Mouse (Mus musculus): ENCODE measurements around the gene Olfr1224-ps1. TPM values are rescaled to one million over a fixed set of nuclear protein-coding genes. Genes with fewer than 3 reads are reported as not detected.

Olfr1224-ps1 gene
- polyA plus RNA-seq (2014; fragmentation: Illumina TruSeq; extraction: RNeasy Lipid Tissue Mini Kit (QIAGEN cat#74804); ENCODE audit: low replicate concordance), result not detected

DNA sequence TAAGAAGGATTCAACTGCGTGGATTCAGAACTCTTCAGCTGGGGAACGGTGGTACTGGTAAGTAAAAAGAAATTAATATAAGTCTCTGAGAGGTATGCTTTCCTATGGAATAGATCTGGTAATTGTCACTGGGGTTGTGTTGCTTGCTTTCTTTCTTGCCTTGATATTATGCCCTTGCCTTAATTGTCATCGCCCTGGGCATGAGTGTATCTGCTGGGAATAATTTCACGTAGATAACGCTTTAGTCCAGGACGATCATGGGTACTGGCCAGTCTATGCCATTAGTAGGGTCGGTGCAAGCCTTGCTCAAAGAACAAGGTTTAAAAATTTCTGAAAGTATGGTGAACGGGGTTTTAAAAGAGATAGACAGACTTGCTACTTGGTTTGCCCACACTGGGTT is at the start of gene Olfr1224-ps1:
Gene Olfr1224-ps1 (minus strand): TSS at position 101 of the 400 bp plus-strand sequence.

DNA sequence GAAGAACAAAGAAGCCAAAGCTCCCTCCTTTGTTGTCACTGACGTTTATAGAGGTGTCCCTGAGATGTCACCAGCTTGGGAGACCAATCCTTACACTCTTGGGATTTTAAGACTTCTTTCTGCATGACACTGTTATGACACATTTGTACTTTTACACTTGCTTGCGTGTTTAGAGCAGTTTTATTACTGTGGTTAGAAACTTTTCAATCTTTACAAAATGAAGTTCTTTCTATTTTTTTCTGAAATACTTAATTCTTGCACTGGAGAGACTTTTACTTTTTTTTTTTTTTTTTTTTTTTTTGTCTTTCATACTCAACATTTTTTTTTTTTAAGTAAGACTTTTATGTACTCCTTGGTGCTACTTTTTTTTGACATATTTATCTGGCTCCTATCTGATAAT is 36.1 kb upstream of the Olfr1224-ps1 start, which contains the start of gene Olfr1226:
Gene Olfr1226 (minus strand): TSS at position 101 of the 400 bp plus-strand sequence.

DNA sequence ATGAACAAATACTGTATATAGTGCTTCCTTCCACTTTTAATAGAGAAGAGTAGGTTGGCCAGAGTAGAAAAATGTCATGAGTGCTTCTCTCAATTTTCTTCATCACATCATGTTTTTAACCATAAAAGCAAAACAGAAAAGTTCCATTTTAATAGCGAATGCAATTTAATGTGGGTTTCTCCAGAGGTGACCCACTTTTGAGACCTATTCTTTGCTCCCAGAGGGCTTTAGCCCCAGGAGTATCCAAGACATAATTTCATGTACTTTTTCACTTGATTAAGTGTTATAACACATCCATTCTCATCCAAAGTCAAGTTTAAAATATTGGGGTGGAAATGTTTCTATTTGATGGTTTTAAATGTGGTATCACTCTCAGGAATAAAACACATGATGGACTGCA is 10.7 kb upstream of the Olfr1224-ps1 start, which contains the start of gene Olfr1225:
Gene Olfr1225 (minus strand): TSS at position 101 of the 400 bp plus-strand sequence.

DNA sequence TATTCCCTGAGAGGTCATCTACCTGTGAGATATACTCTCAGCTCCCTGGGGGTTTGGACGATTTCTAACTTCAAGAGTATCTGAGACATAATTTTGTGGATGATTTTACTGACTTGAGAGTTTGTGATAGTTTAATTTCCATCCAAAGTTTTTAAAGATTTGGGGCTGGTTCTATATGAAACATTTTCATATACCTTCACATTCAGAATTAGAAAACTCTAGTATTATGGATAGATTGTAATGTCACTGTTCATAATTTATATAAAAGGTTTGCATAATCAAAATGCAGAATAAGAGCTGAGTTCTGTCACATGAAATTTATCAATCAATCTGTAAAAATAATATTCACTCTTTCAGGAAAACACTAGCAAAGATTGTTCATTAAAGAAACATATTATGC is 12.4 kb downstream of the Olfr1224-ps1 start, which contains the start of gene Olfr1223:
Gene Olfr1223 (minus strand): TSS at position 101 of the 400 bp plus-strand sequence.

DNA sequence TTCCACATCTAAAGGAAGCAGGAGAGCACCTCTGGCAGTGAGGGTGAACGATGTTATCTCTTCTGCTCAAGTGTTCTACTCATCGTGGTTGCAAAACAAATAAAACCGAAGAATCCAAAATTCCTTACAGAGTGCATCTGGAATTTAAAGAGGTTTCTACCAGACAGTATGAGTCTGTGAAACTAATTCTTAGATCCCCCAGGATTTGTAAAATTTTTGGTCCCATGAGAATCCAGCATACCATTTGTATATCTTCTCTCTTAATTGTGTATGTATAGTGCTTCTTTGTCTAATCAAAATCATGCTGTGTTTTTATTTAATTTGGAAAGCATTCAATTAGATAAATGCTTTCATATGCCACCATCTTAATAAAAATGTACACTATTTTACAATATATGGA is 30.9 kb downstream of the Olfr1224-ps1 start, which contains the start of gene Olfr1222:
Gene Olfr1222 (minus strand): TSS at position 101 of the 400 bp plus-strand sequence.

DNA sequence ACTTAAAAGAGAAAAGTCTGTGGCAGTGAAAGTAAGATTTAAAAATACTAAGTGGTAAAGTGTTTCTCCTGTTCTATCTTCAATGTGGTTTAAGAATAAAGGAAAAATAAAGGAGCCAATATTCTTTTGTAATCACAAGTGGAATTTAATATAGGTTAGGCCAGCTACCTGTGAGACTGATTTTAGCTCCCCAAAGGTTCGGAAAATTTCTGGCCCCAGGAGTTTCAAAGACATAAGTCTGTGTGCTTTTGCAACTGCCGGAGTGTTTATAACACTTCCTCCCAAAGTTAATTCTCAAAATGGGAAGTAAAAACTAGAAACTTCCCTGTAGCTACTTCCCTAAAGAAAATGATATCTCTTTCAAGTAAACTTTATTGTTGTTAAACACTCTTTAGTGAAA is 46.7 kb downstream of the Olfr1224-ps1 start, which contains the start of gene Olfr1221:
Gene Olfr1221 (minus strand): TSS at position 101 of the 400 bp plus-strand sequence.

DNA sequence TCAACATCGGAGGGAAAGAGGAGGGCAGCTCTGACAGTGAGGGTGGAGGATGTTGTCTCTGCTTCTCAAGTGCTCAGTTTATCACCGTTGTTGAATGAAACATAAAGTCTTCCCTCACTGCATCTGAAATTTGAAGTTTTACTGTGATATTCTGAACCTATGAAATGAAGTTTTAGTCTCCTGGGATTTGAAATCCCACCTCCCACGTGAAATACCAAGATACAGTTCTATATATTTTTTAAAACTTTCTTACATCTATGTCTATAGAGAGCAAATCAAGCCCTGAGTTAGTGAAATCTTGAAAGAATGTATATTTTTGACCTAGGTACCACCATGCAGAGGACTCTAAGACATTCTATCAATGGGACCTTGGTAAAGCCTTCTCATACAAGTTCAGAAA is 57.2 kb downstream of the Olfr1224-ps1 start, which contains the start of gene Olfr1220:
Gene Olfr1220 (minus strand): TSS at position 101 of the 400 bp plus-strand sequence.

Other genes starting within 250 kb of the Olfr1224-ps1 start
- gene Olfr1209, start 248.9 kb downstream of the Olfr1224-ps1 start, polyA plus RNA-seq (2014; fragmentation: Illumina TruSeq; extraction: RNeasy Lipid Tissue Mini Kit (QIAGEN cat#74804); ENCODE audit: low replicate concordance), result not detected
- gene Olfr1211, start 226.0 kb downstream of the Olfr1224-ps1 start, polyA plus RNA-seq (2014; fragmentation: Illumina TruSeq; extraction: RNeasy Lipid Tissue Mini Kit (QIAGEN cat#74804); ENCODE audit: low replicate concordance), result not detected
- not detected for gene Olfr1212, start 210.1 kb downstream of the Olfr1224-ps1 start, polyA plus RNA-seq (2014; fragmentation: Illumina TruSeq; extraction: RNeasy Lipid Tissue Mini Kit (QIAGEN cat#74804); ENCODE audit: low replicate concordance)
- gene Gm13762, start 183.8 kb downstream of the Olfr1224-ps1 start, polyA plus RNA-seq (2014; fragmentation: Illumina TruSeq; extraction: RNeasy Lipid Tissue Mini Kit (QIAGEN cat#74804); ENCODE audit: low replicate concordance), result not detected
- not detected for gene Olfr1214, start 171.4 kb downstream of the Olfr1224-ps1 start, polyA plus RNA-seq (2014; fragmentation: Illumina TruSeq; extraction: RNeasy Lipid Tissue Mini Kit (QIAGEN cat#74804); ENCODE audit: low replicate concordance)
- gene Olfr1215, start 157.1 kb downstream of the Olfr1224-ps1 start, polyA plus RNA-seq (2014; fragmentation: Illumina TruSeq; extraction: RNeasy Lipid Tissue Mini Kit (QIAGEN cat#74804); ENCODE audit: low replicate concordance), result not detected
- not detected for gene Olfr1216, start 145.8 kb downstream of the Olfr1224-ps1 start, polyA plus RNA-seq (2014; fragmentation: Illumina TruSeq; extraction: RNeasy Lipid Tissue Mini Kit (QIAGEN cat#74804); ENCODE audit: low replicate concordance)
- gene Olfr1217, start 132.0 kb downstream of the Olfr1224-ps1 start, polyA plus RNA-seq (2014; fragmentation: Illumina TruSeq; extraction: RNeasy Lipid Tissue Mini Kit (QIAGEN cat#74804); ENCODE audit: low replicate concordance), result not detected
- gene Olfr1218, start 102.9 kb downstream of the Olfr1224-ps1 start, polyA plus RNA-seq (2014; fragmentation: Illumina TruSeq; extraction: RNeasy Lipid Tissue Mini Kit (QIAGEN cat#74804); ENCODE audit: low replicate concordance), result not detected
- gene Olfr1219, start 80.6 kb downstream of the Olfr1224-ps1 start, polyA plus RNA-seq (2014; fragmentation: Illumina TruSeq; extraction: RNeasy Lipid Tissue Mini Kit (QIAGEN cat#74804); ENCODE audit: low replicate concordance), result not detected
- not detected for gene Olfr1220, start 57.3 kb downstream of the Olfr1224-ps1 start, polyA plus RNA-seq (2014; fragmentation: Illumina TruSeq; extraction: RNeasy Lipid Tissue Mini Kit (QIAGEN cat#74804); ENCODE audit: low replicate concordance)
- not detected for gene Olfr1221, start 46.8 kb downstream of the Olfr1224-ps1 start, polyA plus RNA-seq (2014; fragmentation: Illumina TruSeq; extraction: RNeasy Lipid Tissue Mini Kit (QIAGEN cat#74804); ENCODE audit: low replicate concordance)
- gene Olfr1222, start 31.0 kb downstream of the Olfr1224-ps1 start, polyA plus RNA-seq (2014; fragmentation: Illumina TruSeq; extraction: RNeasy Lipid Tissue Mini Kit (QIAGEN cat#74804); ENCODE audit: low replicate concordance), result not detected
- not detected for gene Olfr1223, start 12.5 kb downstream of the Olfr1224-ps1 start, polyA plus RNA-seq (2014; fragmentation: Illumina TruSeq; extraction: RNeasy Lipid Tissue Mini Kit (QIAGEN cat#74804); ENCODE audit: low replicate concordance)
- not detected for gene Olfr1225, start 10.6 kb upstream of the Olfr1224-ps1 start, polyA plus RNA-seq (2014; fragmentation: Illumina TruSeq; extraction: RNeasy Lipid Tissue Mini Kit (QIAGEN cat#74804); ENCODE audit: low replicate concordance)
- not detected for gene Olfr1226, start 36.0 kb upstream of the Olfr1224-ps1 start, polyA plus RNA-seq (2014; fragmentation: Illumina TruSeq; extraction: RNeasy Lipid Tissue Mini Kit (QIAGEN cat#74804); ENCODE audit: low replicate concordance)
- gene Olfr1228, start 90.0 kb upstream of the Olfr1224-ps1 start, polyA plus RNA-seq (2014; fragmentation: Illumina TruSeq; extraction: RNeasy Lipid Tissue Mini Kit (QIAGEN cat#74804); ENCODE audit: low replicate concordance), result not detected
- gene Olfr1229, start 123.9 kb upstream of the Olfr1224-ps1 start, polyA plus RNA-seq (2014; fragmentation: Illumina TruSeq; extraction: RNeasy Lipid Tissue Mini Kit (QIAGEN cat#74804); ENCODE audit: low replicate concordance), result not detected
- not detected for gene Olfr1230, start 133.2 kb upstream of the Olfr1224-ps1 start, polyA plus RNA-seq (2014; fragmentation: Illumina TruSeq; extraction: RNeasy Lipid Tissue Mini Kit (QIAGEN cat#74804); ENCODE audit: low replicate concordance)
- not detected for gene Olfr1231, start 143.0 kb upstream of the Olfr1224-ps1 start, polyA plus RNA-seq (2014; fragmentation: Illumina TruSeq; extraction: RNeasy Lipid Tissue Mini Kit (QIAGEN cat#74804); ENCODE audit: low replicate concordance)
- not detected for gene Olfr1232, start 165.6 kb upstream of the Olfr1224-ps1 start, polyA plus RNA-seq (2014; fragmentation: Illumina TruSeq; extraction: RNeasy Lipid Tissue Mini Kit (QIAGEN cat#74804); ENCODE audit: low replicate concordance)
- gene Olfr1233, start 178.3 kb upstream of the Olfr1224-ps1 start, polyA plus RNA-seq (2014; fragmentation: Illumina TruSeq; extraction: RNeasy Lipid Tissue Mini Kit (QIAGEN cat#74804); ENCODE audit: low replicate concordance), result not detected
- gene Olfr1234, start 200.8 kb upstream of the Olfr1224-ps1 start, polyA plus RNA-seq (2014; fragmentation: Illumina TruSeq; extraction: RNeasy Lipid Tissue Mini Kit (QIAGEN cat#74804); ENCODE audit: low replicate concordance), result not detected
- gene Olfr1238, start 245.6 kb upstream of the Olfr1224-ps1 start, polyA plus RNA-seq (2014; fragmentation: Illumina TruSeq; extraction: RNeasy Lipid Tissue Mini Kit (QIAGEN cat#74804); ENCODE audit: low replicate concordance), result not detected